Mouse (Mus musculus) spleen, postnatal 36 days (tissue): ENCODE measurements at regions not wholly inside any gene's neighbourhood (a gene's known extent, or its start where the extent isn't known, plus 50 kb on each side); places are given as distances from the start of the nearest gene placed in this dataset.
"Not testable (repeated sequence)": the region's sequence is repeated elsewhere in the genome, so short reads cannot be mapped to it uniquely, and the experiment has no call there.

Experiments used
- DNase-seq, 2 experiments: peaks; one replicate each; pipeline ENCODE4 v3.0.0; 2022; ENCODE audit warnings: low spot score in 2 of 2, mixed read lengths in 1 of 2

GRCm38 (mm10) chr4:53263776-53264175 is 104.1 kb upstream of the Abca1 start:
- peak; percentile 31 to 48 for DNase-seq

- DNase-seq = no peak
Observed at GRCm38 (mm10) chr4:53262466-53262865, 102.8 kb upstream of the Abca1 start.

- DNase-seq = no peak
Observed at GRCm38 (mm10) chr4:53261556-53262140, 102.0 kb upstream of the Abca1 start.

- DNase-seq = no peak
Observed at GRCm38 (mm10) chr4:53258975-53259374, 99.3 kb upstream of the Abca1 start.

- DNase-seq = no peak
Observed at GRCm38 (mm10) chr4:53256996-53257395, 97.3 kb upstream of the Abca1 start.

- DNase-seq = no peak
Observed at GRCm38 (mm10) chr4:53254483-53254882, 94.8 kb upstream of the Abca1 start.

- DNase-seq = no peak
Observed at GRCm38 (mm10) chr4:53253680-53254079, 94.0 kb upstream of the Abca1 start.

GRCm38 (mm10) chr4:53250325-53250724 is 90.6 kb upstream of the Abca1 start:
- DNase-seq = no peak

GRCm38 (mm10) chr4:53246083-53246747 is 86.5 kb upstream of the Abca1 start:
- DNase-seq = no peak

GRCm38 (mm10) chr4:53245553-53245952 is 85.9 kb upstream of the Abca1 start:
- no peak for DNase-seq

- DNase-seq = not testable (repeated sequence)
Observed at GRCm38 (mm10) chr4:53243473-53243872, 83.8 kb upstream of the Abca1 start.

- DNase-seq = no peak
Observed at GRCm38 (mm10) chr4:53239856-53240255, 80.2 kb upstream of the Abca1 start.

- DNase-seq = peak; percentile 21 to 37
Observed at GRCm38 (mm10) chr4:53238314-53239259, 78.9 kb upstream of the Abca1 start.

- no peak for DNase-seq
Observed at GRCm38 (mm10) chr4:53235870-53236269, 76.2 kb upstream of the Abca1 start.

- no peak for DNase-seq
Observed at GRCm38 (mm10) chr4:53232436-53232835, 72.7 kb upstream of the Abca1 start.

GRCm38 (mm10) chr4:53231867-53232266 is 72.2 kb upstream of the Abca1 start:
- DNase-seq = no peak

- DNase-seq = no peak
Observed at GRCm38 (mm10) chr4:53231046-53231445, 71.4 kb upstream of the Abca1 start.

- DNase-seq = no peak
Observed at GRCm38 (mm10) chr4:53228444-53228843, 68.7 kb upstream of the Abca1 start.

GRCm38 (mm10) chr4:53227771-53228170 is 68.1 kb upstream of the Abca1 start:
- DNase-seq = peak; percentile 41 to 57

- DNase-seq = no peak
Observed at GRCm38 (mm10) chr4:53227071-53227470, 67.4 kb upstream of the Abca1 start.

- DNase-seq = no peak
Observed at GRCm38 (mm10) chr4:53226376-53226775, 66.7 kb upstream of the Abca1 start.

GRCm38 (mm10) chr4:53223379-53223778 is 63.7 kb upstream of the Abca1 start:
- no peak for DNase-seq

GRCm38 (mm10) chr4:53220809-53221208 is 61.1 kb upstream of the Abca1 start:
- DNase-seq = no peak
